Mouse (Mus musculus) layer of hippocampus, adult 2 months (tissue): ENCODE data around the gene Mrpl45. TPM values are rescaled to one million over a fixed set of nuclear protein-coding genes. Genes with fewer than 3 reads are reported as not detected.
A peak's percentile ranks its signal among the peaks of the same experiment; 100 is the strongest.
"Not testable (repeated sequence)": the region's sequence is repeated elsewhere in the genome, so short reads cannot be mapped to it uniquely, and the experiment has no call there.

ENCODE experiments used
- DNase-seq, 2 experiments: peaks; one replicate each; pipeline ENCODE4 v3.0.0; 2022; ENCODE audit warnings: low spot score in 2 of 2
- H3K27ac ChIP-seq: fragments of 200-600 bp; 2 replicates; pipeline ENCODE4 v1.8.1; 2022
- H3K4me3 ChIP-seq: fragments of 200-600 bp; 2 replicates; pipeline ENCODE4 v1.8.1; 2022; ENCODE audit warnings: mild to moderate bottlenecking
- CTCF ChIP-seq: fragments of 200-600 bp; conservative IDR thresholded peaks from 2 replicates; pipeline ENCODE4 v1.8.1; 2022; ENCODE audit warnings: antibody characterized with exemption, mild to moderate bottlenecking, moderate library complexity
- long read RNA-seq, 2 experiments: library from polyadenylated mRNA; stranded (forward); transcript quantifications; one replicate each; pipeline ENCODE4 v2.0.0; 2021; ENCODE audit warnings: borderline mapping rate in 2 of 2
- total RNA-seq, 2 experiments: library from RNA; stranded (reverse); gene quantifications; 2 replicates each; pipeline ENCODE4 v1.2.3; 2021

The Mrpl45 gene
- total RNA-seq = 10 to 100 TPM; 24.9 to 30.3 TPM
- long read RNA-seq, experiment 1, transcript Mrpl45-201 (8 exons, 2,431 nt) = major isoform, 33 of 91 reads
- long read RNA-seq, experiment 1, partial matches to known transcripts = 4 of 91 reads
- long read RNA-seq, experiment 1, other reads (novel, unspliced or antisense) = 54 of 91 reads
- long read RNA-seq, experiment 2, transcript Mrpl45-201 (8 exons, 2,431 nt) = major isoform, 61 of 123 reads
- long read RNA-seq, experiment 2, partial matches to known transcripts = 4 of 123 reads
- long read RNA-seq, experiment 2, other reads (novel, unspliced or antisense) = 58 of 123 reads

- peak; percentile 96 to 98 for DNase-seq
- Histone ChIP-seq H3K27ac (peak within 1 kb of the TSS; percentile 97), H3K4me3 (peak within 1 kb of the TSS; percentile 64)
- no peak for TF ChIP-seq CTCF
Measured at GRCm38 (mm10) chr11:97315504-97316503, at the start of gene Mrpl45. Mrpl45 (plus strand) TSS chr11:97315716.

GRCm38 (mm10) chr11:97266544-97266943 lies 49.0 kb upstream of the Mrpl45 start:
- H3K27ac ChIP-seq, DNase-seq, H3K4me3 ChIP-seq: not testable (repeated sequence)

DNA sequence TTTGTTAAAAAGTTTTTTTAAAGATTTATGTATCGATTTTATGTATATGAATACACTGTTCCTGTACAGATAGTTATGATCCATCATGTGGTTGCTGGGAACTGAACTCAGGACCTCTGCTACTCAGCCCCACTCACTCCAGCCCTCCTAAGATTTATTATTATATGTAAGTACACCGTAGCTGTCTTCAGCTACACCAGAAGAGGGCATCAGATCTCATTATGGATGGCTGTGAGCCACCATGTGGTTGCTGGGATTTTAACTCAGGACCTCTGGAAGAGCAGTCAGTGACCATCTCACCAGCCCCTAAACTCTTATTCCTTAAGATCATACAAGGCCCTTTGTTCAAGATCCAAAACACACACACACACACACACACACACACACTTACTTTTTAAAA lies 45.5 kb upstream of the Mrpl45 start:
- H3K27ac ChIP-seq, DNase-seq, H3K4me3 ChIP-seq: not testable (repeated sequence)
- TF ChIP-seq CTCF = peak; percentile 50

DNA sequence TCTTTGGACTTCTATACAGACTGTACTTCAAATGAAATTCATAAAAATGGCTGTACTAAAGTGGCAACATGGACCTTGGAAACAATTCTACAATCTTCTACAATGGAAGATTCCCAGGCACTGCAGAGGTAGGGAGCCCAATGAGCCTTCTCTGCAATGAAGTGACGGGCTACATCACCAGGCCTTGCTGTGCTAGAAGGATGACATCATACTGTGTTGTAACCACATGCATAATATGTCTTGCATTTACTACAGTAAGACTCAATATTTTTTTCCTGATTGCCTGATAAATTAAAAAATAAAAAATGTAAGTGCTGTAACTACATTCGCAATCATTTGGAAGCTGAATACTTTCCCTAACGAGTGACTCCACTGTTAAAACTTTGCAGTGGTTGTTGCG lies 42.7 kb upstream of the Mrpl45 start:
- no peak overlapping the region for H3K4me3 ChIP-seq
- no peak for DNase-seq
- TF ChIP-seq CTCF = no peak
- no peak overlapping the region for H3K27ac ChIP-seq

GRCm38 (mm10) chr11:97273613-97274012 lies 41.9 kb upstream of the Mrpl45 start:
- H3K27ac ChIP-seq = no peak overlapping the region
- H3K4me3 ChIP-seq = no peak overlapping the region
- no peak for DNase-seq
- peak; percentile 34 for TF ChIP-seq CTCF

DNA sequence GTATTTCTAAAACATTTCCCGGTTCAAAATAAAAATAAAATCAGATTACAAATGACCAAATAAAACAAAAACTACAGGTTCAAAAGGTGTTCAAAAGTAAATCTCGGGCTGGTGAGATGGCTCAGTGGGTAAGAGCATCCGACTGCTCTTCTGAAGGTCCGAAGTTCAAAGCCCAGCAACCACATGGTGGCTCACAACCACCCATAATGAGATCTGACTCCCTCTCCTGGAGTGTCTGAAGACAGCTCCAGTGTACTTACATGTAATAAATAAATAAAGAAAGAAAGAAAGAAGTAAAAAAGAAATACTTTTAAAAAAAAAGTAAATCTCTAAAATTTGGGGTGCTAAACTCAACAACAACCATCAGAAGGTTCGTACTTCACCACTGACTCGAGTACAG lies 40.6 kb upstream of the Mrpl45 start:
- H3K4me3 ChIP-seq, DNase-seq, H3K27ac ChIP-seq: not testable (repeated sequence)

GRCm38 (mm10) chr11:97275349-97275748 lies 40.2 kb upstream of the Mrpl45 start:
- TF ChIP-seq CTCF = no peak
- H3K4me3 ChIP-seq = no peak overlapping the region
- H3K27ac ChIP-seq = no peak overlapping the region
- DNase-seq = no peak

- no peak for DNase-seq
- H3K27ac ChIP-seq = no peak overlapping the region
- TF ChIP-seq CTCF = no peak
- no peak overlapping the region for H3K4me3 ChIP-seq
Measured at GRCm38 (mm10) chr11:97276019-97276418, 39.5 kb upstream of the Mrpl45 start.

- no peak overlapping the region for H3K4me3 ChIP-seq
- no peak for TF ChIP-seq CTCF
- DNase-seq = no peak
- H3K27ac ChIP-seq = no peak overlapping the region; the same call in 1 of the 2 replicates
Measured at GRCm38 (mm10) chr11:97277166-97277565, 38.4 kb upstream of the Mrpl45 start.

DNA sequence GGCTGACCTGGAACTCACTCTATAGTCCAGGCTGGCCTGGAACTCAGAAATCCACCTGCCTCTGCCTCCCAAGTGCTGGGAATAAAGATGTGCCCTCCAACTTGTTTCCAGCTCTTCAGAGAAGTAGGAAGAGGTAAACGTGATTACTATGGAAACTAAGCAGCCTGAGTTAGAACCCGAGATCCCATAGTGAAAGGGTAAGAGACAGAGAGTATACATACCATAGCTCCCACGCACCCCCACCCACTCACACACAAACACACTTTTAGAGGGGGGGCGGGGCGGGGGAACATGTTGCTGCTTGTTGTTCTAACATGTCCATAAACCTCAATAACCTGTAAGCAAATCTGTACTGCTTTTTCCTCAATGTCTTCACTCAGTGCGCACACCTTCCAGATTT lies 37.1 kb upstream of the Mrpl45 start:
- TF ChIP-seq CTCF = no peak
- no peak for DNase-seq
- Histone ChIP-seq H3K4me3 (peak overlapping the region; percentile 96), H3K27ac (peak overlapping the region; percentile 99; the same call in 1 of the 2 replicates)

DNA sequence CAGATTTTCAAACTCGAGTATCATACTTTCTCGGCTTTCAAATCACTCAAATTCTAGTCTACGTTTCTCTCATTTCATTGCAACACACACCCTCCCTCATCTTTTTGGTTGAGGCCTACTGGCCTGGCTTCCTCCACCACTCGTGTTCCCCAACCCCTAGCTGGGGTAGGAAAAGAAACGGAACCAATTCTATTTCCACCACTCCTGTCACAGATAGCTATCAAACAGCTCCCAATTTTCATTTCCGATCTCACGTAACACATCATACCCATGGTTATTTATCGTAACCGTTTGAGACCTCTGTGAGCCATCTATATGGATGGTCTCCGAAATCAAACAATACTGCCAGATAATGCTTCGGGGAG lies 36.5 kb upstream of the Mrpl45 start:
- no peak for TF ChIP-seq CTCF
- Histone ChIP-seq H3K4me3 (peak overlapping the region; percentile 96), H3K27ac (peak overlapping the region; percentile 99)
- DNase-seq = no peak

DNA sequence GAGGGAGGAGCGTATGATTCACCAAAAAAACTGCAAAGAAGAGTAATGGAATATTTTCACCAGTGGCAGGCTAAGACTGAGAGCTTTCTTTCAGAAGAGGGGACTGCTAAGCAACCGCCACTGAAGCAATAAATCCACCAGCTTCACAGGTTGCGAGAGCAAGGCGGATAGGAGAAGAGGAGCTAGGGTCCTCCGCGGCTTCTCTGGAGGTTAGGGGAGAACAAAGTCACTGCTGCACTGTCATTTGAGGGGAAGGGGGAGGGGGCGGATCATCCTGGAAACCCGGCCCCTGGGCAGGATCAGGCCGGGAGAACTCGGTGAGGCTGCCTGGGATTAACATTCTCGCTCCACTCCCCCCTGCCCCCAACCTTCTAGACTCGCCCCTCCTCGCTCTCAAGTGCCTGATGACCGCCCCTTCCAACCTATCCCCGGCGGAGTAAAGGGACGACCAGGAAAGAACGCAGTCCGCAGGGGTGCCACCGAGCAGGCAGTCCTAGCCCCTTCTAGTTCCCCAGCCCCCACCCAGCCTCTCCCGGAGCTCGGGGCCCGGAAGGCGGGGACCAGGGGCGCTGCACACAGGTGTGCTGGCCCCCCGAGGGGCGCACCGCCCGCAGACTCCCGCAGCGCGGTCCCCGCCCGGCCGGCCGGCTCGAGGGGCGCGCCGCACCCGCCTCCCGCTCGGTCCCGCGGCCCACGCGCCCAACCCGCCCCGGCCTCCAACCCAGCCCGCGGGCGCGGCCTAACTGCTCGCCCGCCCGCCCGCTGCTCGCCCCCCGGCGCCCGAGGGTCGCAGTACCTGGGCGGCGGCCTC lies 35.9 kb upstream of the Mrpl45 start:
- peak overlapping the region; percentile 96 for H3K4me3 ChIP-seq
- TF ChIP-seq CTCF = no peak
- H3K27ac ChIP-seq = peak overlapping the region; percentile 99
- peak; percentile 44 to 60 for DNase-seq
